Mouse (Mus musculus): Measurements from ENCODE around the gene Cd101.

Gene Cd101

DNA sequence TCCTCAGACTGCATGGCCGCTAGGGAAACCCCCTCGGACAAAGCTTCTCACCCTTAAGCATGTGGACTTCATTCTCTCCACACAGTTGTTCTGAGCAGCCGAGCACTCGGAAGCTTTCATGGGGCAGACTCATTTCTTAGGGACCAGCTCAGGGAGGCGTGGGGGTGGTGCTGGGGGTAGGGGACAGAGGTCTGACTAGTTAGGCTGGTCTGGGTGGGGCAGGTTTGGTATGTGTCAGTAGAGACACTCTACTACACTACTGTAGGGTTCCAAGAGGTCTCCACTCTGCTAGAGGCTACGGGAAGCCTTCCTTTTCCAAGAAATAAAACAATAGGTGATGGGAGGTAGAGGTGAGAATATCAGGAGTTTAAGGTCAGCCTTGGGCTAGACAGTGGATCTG lies 15.3 kb upstream of the Cd101 start:
- no peak for DNase-seq (ENCODE audit: low spot score in 2 of 2)

DNA sequence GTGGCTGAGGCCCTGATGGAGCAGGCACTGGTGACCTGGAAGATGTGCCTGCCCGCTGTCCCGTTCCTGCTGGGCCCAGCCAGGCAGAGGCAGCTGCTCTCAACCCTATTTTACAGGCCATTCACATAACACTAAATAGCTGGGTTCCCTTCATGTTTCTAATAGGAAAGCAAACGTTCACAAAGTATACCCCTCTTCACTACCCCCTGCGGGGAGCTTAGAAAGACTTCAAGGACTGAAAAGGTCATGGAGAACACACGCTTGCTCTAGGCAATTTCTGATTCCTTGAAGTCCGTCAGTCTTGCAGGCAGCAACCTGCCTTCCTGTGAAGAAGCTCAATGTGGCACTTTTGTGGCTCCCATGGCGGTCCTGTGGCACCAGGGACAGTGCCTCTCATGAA lies 12.6 kb upstream of the Cd101 start:
- no peak for DNase-seq (ENCODE audit: low spot score in 2 of 2)

DNA sequence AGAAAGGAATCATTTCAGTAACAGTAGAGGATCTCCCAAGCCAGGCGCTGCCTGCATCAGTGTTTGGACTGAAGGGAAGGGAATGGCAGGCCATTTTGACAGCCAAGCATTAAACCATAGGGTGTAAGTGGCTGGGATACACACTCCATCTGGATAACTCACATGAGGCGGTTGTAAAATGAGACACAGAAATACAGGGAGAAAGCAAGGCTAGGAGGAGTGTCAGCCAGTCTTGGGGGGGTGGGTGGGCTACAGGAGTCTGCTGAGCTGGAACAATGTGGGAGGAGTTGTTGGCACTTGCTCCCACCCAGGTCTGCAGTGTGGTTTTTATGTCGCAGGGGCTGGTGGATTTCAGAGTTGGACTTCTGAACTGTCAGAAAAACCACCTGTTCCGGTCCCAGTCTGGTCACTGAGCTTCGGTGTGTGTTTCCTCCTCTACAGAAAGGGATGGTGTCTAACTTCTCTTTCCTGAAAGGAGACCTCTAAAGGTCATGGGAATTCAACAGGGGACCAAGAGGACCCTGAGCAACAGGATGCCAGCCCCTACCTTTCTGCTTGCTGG lies 8.7 kb upstream of the Cd101 start:
- DNase-seq (ENCODE audit: low spot score in 2 of 2) = no peak

DNA sequence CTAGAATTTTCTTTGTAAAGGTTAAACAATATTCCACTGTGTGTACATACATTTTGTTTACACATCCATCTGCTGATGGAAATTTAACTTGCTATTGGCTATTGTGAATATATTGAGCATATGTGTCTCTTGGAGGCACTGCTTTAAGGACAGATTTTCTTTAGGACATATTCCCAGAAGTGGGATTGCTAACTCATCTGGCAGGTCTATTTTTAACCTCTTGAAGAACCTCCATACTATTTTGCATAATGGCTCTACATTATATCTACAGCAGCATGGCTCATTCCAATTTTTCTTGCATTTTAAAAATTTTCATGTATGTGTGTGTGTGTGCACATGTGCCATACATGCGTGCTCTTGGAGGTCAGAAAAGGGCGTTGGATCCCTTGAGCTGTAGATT lies 6.6 kb upstream of the Cd101 start:
- no peak for DNase-seq (ENCODE audit: low spot score in 2 of 2)

DNA sequence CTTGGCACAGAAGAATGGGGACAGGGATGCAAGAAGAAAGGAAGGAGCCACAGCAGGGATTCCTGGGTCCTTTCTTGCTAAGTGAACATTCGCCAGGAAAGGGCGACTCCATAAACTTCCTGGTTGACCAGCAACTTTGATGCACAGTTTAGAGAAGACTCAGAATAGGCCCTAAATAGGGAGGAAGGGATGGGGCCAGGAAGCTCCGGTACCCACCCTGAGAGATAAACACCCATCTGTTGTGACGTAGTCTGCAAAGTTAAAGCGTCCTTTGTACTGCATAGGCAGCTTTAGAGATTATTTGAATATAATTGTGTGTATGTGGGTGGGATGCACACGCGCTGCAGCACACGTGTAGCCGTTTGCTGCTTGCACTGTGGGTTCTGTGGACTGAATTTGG lies 5.2 kb upstream of the Cd101 start:
- no peak for DNase-seq (ENCODE audit: low spot score in 2 of 2)

DNA sequence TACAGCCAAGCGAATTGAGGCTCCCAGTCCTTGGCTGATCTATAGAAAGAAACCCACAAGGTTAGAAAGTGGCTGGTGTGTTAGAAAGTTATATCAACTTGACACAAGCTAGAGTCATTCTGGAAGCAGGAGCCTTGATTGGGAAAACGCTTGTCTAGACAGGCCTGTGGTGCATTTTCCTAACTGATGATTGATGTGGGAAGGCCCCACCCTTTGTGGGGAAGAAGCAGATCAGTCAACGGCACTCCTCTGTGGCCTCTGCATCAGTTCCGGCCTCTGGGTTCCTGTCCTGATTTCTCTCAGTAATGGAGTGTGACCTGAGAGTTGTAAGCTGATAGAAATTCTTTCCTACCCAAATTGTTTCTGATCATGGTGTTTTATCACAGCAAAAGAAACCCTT lies 4.3 kb upstream of the Cd101 start:
- DNase-seq (ENCODE audit: low spot score in 2 of 2) = no peak

DNA sequence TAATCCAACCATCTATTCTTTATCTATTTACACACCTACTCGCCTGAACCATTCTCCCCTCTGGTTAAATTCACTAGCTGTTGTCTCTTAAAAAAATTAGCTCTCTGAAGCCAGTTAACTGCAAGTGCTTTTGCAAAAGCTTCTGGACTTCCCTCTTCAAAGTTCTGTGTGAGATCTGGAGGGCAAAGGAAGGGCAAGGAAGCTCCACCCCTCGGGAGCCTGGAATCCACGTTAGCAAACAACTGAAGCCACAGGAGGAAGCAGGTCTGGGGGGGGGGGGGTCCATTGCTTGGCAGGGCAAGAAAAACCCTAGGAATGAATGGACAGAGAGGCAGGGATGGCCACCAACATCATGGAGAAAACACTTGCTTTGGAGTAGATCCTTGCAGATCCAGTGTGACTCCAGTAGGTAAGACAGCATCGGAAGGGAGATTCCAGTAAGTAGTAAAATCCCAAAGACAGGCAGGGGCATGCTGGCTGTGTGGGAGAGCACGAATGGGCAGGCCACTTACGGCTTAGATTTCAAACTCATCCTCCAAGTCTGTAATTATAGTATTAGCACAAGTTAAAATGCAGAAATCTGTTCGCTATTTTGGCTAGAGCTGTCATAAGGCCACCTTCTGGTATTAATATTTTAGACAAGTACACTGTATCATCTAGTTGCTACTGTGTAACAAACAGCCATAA lies 2.2 kb upstream of the Cd101 start:
- DNase-seq (ENCODE audit: low spot score in 2 of 2) = no peak

DNA sequence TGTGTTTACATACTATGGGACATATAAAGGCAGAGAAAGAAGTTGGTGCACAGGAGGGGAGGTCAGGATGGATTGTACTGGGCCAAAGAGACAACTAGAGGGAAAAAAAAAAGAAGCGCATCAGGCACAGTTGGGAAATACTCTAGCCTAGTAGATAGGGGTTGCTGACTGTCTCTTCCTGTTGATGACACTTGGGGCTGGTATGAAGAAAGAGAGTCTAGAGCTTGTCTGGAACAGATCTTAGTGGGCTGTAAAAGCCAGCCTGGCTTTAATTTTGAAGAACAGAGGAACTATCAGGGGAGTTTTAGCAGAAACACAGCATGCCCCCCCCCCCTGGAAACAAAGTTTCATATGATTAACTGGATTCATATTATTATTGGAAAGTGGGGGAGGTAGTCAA lies 1.3 kb upstream of the Cd101 start:
- no peak for DNase-seq (ENCODE audit: low spot score in 2 of 2)

DNA sequence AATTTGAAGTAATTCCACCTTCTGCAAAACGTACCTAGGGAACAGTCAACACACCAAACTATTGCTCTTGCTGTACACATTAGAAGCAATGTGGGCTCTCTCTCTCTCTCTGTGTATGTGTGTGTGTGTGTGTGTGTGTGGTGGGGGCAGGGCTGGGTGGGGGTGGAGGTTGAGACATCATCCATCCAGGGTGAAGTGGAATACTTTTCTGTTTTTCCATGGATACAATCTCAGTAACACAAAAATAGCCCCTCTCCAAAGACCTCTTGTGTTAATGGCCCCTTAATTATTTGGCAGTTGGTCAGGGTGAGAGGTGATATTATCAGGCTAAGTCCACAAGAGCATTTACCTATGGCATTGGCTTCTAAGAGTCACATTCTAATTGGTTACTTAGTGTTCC lies 2.6 kb downstream of the Cd101 start:
- DNase-seq (ENCODE audit: low spot score in 2 of 2) = no peak

DNA sequence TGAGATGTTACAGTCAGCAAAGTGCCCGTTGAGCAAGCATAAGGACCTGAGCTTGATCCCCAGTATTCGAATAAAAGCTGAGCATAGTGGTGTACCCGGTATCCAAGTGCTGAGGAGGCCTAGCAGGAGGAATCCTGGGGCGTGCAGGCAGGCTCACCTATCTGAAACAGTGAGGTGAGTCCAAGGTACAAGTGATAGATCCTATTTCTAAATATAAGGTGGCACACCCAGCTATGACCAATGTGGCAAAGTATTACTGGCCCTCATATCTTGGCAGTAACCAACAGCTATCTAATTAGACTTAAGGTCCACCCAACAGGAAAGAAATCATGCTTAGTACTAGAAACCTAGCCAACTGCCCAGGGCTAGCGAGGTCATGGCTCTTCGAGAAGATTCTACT lies 6.4 kb downstream of the Cd101 start:
- no peak for DNase-seq (ENCODE audit: low spot score in 2 of 2)

DNA sequence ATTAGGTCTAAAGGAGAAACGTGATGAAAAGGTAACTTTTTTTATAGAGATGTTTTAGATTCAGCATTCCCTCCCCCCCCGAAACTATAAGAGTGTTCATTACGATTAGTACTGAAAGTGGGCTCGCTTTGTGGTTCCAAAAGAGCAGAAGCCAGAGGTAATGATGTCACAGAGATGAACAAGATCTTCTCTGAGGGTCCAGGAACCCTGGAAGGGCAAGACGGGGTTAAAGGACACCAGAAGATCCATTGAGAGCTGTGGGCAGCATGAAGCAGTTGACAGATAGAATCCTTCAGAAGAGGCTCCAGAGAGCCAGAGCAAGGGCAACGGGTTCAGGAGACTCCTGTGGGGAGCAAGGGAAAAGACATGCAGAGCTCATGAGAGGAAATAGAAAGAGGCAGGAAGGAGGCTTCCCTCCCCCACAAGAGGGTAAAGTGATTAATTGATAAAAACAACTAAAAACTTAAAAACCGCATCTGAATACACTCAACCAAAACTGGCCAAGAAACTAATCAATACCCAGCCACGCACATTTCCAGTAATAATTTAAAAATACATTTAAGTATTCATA lies 7.8 kb downstream of the Cd101 start:
- no peak for DNase-seq (ENCODE audit: low spot score in 2 of 2)

DNA sequence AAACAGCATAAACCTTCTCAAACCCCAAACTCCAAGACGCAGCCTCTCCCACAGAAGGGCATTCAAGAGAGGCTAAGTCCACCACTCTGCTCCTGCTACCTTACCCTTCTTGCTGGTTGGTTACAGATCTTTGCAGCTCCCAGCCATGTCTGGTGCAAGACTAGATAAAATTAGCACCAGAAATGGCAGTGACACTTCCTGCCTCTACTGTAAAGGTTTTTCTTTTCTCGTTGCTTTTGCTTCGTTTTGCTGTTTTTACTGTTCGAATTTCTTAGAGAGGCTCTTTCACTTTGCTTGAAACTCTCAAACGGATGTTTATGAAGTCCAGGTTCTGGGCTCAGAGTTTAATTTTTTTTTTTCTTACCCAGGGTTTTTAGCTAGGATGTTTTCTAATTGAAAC lies 8.3 kb downstream of the Cd101 start:
- no peak for DNase-seq (ENCODE audit: low spot score in 2 of 2)

DNA sequence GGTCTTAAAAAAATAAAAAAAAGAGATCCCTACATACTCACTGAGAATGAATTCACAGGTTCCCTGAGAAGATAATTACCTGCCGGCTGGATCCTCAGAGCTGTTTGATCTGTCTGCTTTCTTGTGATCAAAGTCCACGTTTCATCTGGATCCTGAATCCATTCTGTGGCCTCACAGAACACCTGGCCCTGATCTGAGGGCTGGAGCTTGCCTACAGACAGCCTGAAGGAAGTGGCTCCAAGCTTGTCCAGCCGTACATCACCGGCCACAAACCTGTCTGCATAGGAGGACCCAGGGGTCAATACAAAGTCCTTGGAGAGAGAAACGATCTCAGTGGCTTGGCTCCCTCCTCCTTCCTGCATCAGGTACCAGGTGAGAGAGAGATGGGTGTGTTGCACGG lies 10.9 kb downstream of the Cd101 start:
- DNase-seq (ENCODE audit: low spot score in 2 of 2) = no peak

DNA sequence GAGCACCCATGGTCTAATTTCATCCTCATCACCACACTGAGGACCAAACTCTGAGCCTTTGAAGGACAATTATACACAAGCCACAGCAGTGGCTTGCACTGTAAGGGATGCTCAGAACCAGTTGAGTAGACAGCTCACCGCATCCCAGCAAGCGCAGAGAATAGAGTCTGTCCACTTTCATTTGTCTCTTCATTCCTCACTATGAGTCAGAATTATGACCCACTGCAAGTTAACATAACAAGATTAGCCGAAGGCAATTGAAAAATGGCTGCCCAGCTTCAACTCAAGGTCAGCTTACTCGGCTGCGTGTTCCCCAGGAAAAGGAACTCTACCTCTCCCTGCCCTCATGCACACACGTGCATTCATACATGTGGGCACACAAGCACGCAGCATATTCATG lies 13.3 kb downstream of the Cd101 start:
- DNase-seq (ENCODE audit: low spot score in 2 of 2) = no peak

DNA sequence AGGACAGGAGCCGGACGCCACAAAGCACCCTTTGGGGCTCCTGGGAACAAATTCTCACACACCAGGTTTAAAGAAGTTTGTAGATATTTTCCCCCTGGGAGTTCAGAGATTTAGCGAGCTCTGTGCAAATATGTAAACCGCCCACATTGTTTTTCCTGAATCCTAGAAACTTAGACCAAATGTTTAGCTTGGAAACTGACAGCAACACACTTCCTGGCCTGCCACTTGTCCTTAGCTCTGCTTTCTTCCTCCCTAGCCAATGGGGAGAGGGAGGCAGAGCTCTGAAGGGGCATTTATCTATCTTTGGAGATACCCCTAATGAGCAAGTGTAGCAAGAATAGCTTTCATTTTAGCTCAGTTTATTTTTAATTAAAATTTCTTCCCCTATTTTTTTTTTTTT lies 14.1 kb downstream of the Cd101 start:
- DNase-seq (ENCODE audit: low spot score in 2 of 2) = no peak

DNA sequence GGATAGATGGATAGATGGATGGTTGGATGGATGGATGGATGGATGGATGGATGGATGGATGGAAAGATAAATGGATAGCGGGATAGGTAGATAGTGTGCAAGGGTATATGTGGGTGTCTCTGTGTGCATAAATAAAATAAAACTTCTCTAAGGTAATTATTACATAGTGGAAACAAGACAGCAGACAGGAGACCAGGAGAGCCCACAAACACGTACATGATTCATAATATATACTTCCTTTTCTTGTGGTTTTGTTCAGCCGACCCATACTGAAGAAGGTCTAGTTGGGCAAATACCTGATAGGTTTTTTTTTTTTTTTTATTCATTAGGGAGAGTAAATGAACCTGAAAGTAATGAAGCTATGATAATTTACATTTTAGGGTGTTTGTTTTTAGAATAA lies 15.8 kb downstream of the Cd101 start:
- DNase-seq (ENCODE audit: low spot score in 2 of 2) = no peak

DNA sequence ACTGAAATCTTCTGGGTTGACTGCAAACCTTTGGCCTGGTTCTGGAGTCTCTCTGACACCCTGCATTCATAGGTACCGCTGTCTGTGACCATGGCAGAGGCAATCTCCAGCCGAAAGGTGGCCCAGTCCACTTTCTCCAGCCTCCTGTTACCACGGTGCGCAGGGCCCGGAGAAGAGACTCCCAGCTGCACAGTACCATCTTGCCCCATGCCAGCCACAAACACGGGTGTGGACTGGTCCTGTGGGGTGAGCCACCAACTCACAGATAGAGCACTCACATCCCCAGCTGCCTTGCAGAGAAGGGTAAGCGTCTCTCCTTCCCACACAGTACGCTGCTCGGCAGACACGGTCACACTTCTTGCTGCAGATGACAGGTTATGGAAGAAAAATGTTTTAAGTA lies 16.4 kb downstream of the Cd101 start:
- DNase-seq (ENCODE audit: low spot score in 2 of 2) = no peak

DNA sequence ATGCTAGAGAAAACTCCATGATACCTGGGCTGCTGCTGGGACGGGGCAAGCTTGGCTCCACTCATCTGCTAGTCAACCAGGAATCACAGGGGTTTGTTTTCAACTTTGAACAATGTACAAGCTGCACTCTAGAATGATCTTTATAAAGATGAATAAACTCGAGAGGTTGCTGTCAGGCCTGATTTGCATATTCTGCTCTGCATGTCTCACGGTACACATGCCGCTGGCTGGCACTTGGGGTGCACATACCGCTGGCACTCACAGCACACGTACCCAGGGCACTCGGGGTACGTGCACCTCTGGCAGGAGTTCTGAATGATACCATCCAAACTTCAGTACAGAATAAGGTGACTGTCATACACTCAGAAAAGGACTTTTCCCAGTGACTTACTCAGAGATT lies 16.8 kb downstream of the Cd101 start:
- DNase-seq (ENCODE audit: low spot score in 2 of 2) = peak in 1 of 2 experiments; percentile 14

DNA sequence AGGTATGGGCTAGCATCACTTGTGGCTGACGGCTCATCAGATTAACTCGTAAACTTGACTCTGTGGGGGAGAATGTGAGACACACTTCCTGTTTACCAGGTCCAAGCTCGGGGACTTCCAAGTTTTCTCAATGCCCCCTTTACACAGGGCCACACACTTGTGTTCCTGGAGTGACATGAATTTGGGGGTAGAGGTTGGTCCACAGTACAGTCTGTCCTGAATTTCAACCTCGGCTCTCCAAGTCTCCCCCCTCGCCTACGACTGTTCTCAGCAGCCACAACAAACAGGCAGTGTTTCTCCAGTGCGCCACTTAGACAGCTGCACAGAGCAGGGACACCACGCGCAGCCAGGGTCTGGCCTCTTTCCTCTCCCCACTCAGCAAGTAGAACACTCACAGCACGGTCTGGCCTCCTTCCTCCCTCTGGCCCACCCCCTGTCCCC lies 17.2 kb downstream of the Cd101 start:
- peak in 1 of 2 experiments; percentile 14 for DNase-seq (ENCODE audit: low spot score in 2 of 2)

DNA sequence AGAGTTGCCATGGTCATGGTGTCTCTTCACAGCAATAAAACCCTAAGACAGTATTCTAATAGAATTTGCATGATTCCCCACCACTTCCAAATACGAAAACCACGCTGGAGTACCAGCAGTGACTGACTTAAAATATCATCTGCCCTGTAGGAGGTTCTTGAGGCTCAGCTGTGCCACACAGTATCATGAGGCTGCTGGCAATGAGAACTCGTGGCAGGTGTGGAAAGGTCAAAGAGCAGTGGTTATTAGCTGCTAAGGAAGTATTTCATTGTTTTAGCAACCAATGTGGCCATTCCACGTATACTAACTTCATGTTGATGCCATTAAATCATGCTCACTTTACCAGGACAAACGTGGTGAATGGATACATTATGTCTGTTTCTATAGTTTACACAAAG lies 18.2 kb downstream of the Cd101 start:
- DNase-seq (ENCODE audit: low spot score in 2 of 2) = no peak

DNA sequence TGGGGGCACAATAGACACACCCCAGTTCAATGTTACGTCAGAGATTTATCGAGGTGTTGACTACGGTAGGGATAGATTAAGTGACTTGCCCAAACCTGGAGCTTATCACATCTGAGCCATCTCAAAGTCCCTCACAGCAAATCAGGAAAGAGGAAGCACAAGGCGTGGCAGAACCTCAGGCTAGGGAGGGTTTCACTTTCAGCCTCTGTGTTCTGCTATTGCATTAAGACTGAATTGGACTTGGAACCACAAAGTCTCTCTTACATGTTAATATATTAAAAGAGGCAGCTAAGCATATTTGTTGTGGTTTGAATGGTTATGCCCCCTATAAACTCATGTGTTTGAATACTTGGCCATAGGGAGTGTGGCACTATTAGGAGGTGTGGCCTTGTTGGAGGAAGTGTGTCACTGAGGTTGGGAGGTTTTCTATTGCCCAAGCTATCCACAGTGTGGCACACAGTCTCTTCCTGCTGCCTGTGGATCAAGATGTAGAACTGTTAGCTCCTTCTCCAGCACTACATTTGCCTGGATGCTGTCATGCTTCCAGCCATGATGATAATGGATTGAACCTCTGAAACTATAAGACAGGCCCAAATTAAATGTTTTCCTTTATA lies 18.7 kb downstream of the Cd101 start:
- DNase-seq (ENCODE audit: low spot score in 2 of 2) = peak; percentile 52 to 60

DNA sequence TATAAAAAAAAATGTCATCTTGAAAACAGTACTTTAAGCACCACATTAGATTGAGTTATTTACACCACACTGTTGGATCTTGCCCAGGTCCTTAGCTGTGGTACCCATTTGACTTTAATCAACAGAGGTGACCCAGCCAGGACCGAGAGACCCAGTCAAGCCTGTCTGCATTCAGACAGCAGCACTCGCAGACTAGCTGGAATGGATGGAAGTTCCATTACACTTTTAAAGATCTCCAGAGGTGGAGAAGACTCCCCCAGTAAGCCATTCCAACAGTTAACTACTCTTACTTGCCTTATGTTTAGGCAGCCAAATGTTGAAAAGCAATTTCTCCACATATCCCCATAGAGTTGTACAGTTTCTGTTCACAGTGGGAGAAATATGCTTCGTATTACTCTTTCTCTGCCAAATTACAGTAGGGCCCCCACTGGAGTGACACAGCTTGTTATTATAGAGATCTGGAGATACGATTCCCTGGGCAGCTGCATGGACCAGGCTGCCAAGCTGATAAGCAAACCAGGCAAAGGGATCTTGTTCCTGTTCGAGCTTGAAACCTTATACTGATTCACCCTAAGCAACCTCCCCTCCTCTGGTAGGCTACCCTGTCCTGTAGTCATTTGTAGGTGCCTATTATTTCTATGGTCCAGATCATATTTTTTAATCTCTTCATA lies 22.1 kb downstream of the Cd101 start:
- DNase-seq (ENCODE audit: low spot score in 2 of 2) = no peak

DNA sequence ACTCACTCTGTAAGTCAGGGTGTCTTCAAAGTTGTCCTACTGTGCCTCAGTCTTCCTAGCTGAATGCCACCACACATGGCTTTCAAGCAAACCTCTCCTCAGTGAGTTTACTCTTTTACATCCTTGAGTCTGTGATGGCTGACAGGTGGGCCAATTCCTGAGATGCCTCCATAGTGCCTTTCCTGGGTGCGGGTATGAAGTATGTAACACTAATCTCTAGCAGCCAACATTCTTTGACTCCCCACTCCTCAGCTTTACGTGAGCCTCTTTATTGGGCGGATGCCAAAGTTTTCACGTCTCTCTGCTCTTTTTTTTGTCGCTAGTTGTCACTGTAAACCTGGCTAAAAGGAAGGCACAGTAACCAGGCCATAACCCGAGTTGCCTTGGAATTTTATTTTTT lies 24.0 kb downstream of the Cd101 start:
- DNase-seq (ENCODE audit: low spot score in 2 of 2) = no peak
